Mouse (Mus musculus): ENCODE data around the gene Defb22.

Defb22 gene

DNA sequence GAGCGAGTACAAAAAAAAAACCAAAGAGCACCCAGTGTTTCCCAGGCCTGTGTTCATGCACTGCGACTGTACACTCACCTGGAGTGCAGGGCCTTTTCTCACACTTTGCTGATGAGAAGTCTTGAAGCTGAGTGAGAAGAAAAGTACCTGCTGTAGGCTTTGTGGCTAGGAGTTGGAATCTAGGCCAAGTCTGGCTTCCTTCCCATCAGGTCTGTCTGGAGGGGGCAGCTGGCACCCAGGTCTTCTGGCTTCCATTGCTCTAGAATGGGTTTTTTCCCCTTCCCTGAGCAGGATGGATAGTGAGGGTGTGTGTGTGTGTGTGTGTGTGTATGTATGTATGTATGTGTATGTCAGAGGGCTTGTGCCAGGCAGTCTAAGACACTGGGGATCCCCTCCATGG is 50.1 kb downstream of the Defb22 start:
- no peak for DNase-seq (ENCODE audit: low spot score)

DNA sequence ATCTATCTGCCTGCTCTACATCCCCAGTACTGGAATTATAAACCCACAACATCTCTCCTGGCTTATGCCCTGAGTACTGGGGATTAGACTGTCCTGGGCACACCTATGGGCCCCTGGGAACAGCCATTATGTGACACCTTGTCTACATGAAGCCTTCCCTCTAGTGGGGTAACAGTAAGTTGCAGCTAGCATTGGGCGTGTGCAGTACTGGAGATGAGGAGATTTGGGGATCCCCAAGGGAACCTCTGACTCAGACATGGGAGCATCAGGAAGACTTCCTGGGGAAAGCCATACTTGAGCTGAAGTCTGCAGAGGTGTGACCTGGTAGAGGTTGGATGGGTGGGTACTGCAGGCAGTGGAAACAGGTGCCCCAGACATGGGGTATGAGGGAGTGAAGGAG is 51.0 kb downstream of the Defb22 start:
- no peak for DNase-seq (ENCODE audit: low spot score)

DNA sequence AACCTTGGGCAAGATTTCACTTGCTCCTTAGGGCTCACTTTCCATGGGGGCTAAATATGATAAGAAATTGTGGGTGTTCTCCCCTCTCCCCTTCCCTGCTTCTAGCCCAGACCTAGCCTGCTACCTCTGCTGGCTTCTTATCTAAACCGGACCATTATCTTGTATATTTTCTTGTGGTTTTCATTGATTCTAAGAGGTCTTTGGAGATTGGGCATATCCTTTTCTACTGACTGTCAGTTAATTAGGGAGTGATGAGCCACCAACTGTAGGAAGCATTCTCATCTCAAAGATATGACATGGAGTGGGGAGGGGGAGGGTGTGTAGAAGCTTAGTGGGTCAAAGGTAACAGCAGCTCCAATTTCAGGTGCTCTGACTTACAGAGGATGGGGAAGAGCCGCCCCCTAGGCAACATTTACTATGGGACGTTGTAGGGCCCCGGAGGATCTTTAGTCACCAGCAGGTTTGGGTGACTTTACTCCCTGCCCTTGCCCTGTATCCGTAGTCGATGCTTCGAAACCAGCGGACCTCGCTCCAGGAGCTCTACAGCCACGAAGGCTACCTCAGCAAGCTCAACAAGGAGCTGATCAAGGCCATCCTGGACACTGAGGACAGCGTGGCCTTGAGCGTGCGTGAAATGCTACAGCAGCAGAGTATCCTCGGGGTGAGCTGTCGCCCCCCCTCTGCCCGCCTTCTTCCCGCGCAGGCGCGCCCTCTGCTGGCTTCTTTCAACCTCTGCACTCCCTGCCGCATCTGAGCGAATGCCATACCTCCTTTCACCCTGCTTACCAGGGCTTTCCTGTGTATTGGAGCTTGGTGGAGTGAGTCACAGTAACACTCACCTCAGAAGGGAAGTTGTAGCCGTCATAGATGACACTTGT is 52.7 kb downstream of the Defb22 start:
- peak; percentile 95 for DNase-seq (ENCODE audit: low spot score)

DNA sequence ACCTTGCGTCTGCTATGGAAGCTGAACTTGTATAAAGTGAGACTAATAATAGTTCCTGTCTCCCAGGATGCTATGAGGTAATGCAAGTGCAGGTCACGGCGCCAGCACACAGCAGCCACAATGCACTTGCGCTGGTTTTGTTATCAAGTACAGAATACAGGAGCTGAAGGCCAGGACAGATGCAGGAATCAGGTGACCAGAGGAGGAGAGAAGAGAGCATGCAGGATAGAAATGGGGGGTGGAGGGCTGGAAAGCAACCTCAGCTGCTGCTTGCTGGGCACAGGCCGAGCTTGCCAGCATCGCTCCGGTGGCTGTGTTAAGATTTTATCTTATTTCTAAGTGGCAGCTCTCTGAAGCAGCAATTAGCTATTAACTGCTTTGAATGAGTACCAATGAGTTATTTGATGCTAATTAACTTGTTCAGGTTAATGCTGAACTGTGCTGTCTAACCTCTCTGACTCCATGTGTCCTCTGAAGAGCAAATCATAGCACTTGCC is 53.5 kb downstream of the Defb22 start:
- DNase-seq (ENCODE audit: low spot score) = no peak
